Mouse (Mus musculus) ES-E14 (cell line): Measurements from ENCODE around the gene Mesp1.

ENCODE experiments used
- CHD2 ChIP-seq: IDR thresholded peaks from 2 replicates; pipeline ENCODE4 v1.6.1; 2014; ENCODE audit warnings: mild to moderate bottlenecking, low read depth, low read length, inconsistent platforms
- HCFC1 ChIP-seq: IDR thresholded peaks from 2 replicates; pipeline ENCODE4 v1.6.1; 2012; ENCODE audit warnings: low read length, inconsistent platforms, borderline replicate concordance; ENCODE audit not compliant: insufficient read depth
- MAFK ChIP-seq: IDR thresholded peaks from 2 replicates; pipeline ENCODE4 v1.6.1; 2014; ENCODE audit warnings: mild to moderate bottlenecking, low read depth, low read length, inconsistent platforms; ENCODE audit not compliant: insufficient read depth

GRCm38 (mm10) chr7:79819996-79820395 is 26.4 kb upstream of the Mesp1 start:
- TF ChIP-seq CHD2 (no peak), HCFC1 (no peak), MAFK (no peak)
